Mouse (Mus musculus) liver, embryonic 13.5 days (tissue): ENCODE measurements around the gene Kansl2. TPM values are rescaled to one million over a fixed set of nuclear protein-coding genes. Genes with fewer than 3 reads are reported as not detected.
A peak's percentile ranks its signal among the peaks of the same experiment; 100 is the strongest.

ENCODE experiments used
- ATAC-seq: fragments of 200-750 bp; cut with Nextera tagmentation; 2 replicates; pipeline ENCODE4 v1.8.0; 2017; ENCODE audit warnings: low read depth, mild to moderate bottlenecking, moderate number of reproducible peaks, moderate library complexity
- DNase-seq: peaks from one replicate; pipeline ENCODE4 v3.0.0; 2022
- H3K27ac ChIP-seq: fragments of 300-500 bp; sonication (generic); 2 replicates; pipeline ENCODE4 v1.5.1; 2015; ENCODE audit warnings: moderate library complexity, mild to moderate bottlenecking, inconsistent platforms
- H3K27me3 ChIP-seq: fragments of 300-500 bp; sonication (generic); 2 replicates; pipeline ENCODE4 v1.6.1; 2015; ENCODE audit warnings: mild to moderate bottlenecking, inconsistent platforms
- H3K36me3 ChIP-seq: fragments of 300-500 bp; sonication (generic); 2 replicates; pipeline ENCODE4 v1.6.1; 2015; ENCODE audit warnings: mild to moderate bottlenecking, inconsistent platforms
- H3K4me1 ChIP-seq: fragments of 300-500 bp; sonication (generic); replicated peaks from 2 replicates; pipeline ENCODE4 v1.6.1; 2015; ENCODE audit warnings: inconsistent platforms
- H3K4me2 ChIP-seq: fragments of 300-500 bp; sonication (generic); 2 replicates; pipeline ENCODE4 v1.6.1; 2015; ENCODE audit warnings: inconsistent platforms, mild to moderate bottlenecking, moderate library complexity
- H3K4me3 ChIP-seq: fragments of 300-500 bp; sonication (generic); replicated peaks from 2 replicates; pipeline ENCODE4 v1.5.1; 2015; ENCODE audit warnings: mild to moderate bottlenecking, inconsistent platforms
- H3K9ac ChIP-seq: fragments of 300-500 bp; sonication (generic); 2 replicates; pipeline ENCODE4 v1.6.1; 2015; ENCODE audit warnings: mild to moderate bottlenecking, inconsistent platforms
- H3K9me3 ChIP-seq: fragments of 300-500 bp; sonication (generic); replicated peaks from 2 replicates; pipeline ENCODE4 v1.6.1; 2016; ENCODE audit warnings: inconsistent platforms
- WGBS: fragments of 180-500 bp; shearing (Covaris S2); methylation state at CpG from one replicate; pipeline ENCODE4 v1.1.7; 2015; ENCODE audit not compliant: insufficient replicate concordance; 5-methylcytosine and 5-hydroxymethylcytosine counted together
- polyA plus RNA-seq: library from polyadenylated mRNA; unstranded; fragments of >200 nt; fragmentation: Nextera tagmentation; extraction: Ambion mirVana; gene quantifications from 2 replicates; pipeline ENCODE4 v1.2.1, GENCODE M21; 2015

The Kansl2 gene
- polyA plus RNA-seq, 1 experiment from 2014 or later, result 49.7 TPM

DNA sequence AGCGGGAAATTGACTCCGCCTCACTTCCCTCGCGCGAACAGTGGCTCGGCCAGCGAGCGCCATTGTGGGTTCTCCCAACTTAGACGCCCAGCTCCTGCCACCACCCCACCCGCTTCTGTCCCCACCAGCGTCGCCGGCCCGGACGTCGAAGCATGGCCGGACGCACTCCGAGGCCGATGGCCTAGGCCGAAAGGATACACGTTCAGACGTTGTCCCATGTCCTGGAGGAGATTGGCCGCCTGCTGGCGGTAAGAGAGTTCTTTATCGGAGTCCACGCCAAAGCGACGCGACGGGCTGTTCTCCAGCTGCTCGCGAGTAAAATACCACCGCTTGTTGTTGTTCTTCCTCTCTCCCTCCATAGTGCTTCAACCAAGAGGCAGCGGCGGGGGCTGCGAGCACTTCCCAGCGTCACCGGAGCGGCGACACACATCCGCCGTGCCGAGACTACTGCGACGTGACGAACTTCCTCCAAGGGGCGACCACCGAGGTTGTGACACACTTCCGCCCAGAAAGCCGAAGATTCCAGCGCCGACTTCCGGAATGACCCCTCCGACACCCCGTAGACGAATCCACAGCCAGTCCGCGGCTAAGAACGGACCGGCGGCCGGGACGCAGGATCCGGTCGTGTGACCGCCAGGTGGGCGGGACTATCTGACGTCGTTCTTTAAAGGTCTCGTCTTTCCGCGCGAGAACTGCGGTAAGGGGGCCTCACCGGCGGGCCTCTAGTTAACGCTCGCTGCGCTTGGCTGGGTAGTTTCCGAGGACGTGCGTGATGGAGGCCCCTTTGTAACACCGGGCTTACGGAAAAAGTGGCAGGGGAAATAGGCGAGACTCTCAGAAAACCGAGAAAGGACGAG is 33.4 kb upstream of the Kansl2 start:
- WGBS, result under 1% methylated on average over 88 of the region's 88 CpGs

DNA sequence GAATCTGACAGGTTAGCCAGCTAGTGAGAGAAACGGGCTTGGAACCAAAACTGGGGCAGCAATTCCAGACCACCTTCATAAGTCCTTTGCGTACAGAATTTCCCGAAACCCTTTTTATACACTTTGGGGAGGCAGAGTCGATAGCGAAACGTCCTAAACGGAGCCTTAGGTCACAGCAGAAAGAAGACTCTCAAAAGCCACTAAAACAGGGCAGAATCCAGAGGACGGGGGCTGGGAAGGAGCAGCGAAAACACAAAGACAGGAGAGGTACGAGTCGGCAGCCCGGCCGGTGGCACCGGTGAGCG is 32.9 kb upstream of the Kansl2 start:
- no peak for ATAC-seq
- peaks cover 40% of the 10 kb centered on the region for H3K36me3 ChIP-seq
- H3K27ac ChIP-seq, result peak overlapping the region; percentile 99
- H3K4me2 ChIP-seq, result peak overlapping the region; percentile 82
- peak overlapping the region; percentile 93 for H3K4me3 ChIP-seq
- no peak for DNase-seq
- H3K9me3 ChIP-seq, result no peaks in the 10 kb centered on the region
- peak overlapping the region; percentile 95 for H3K9ac ChIP-seq
- WGBS, result under 1% methylated on average over 15 of the region's 15 CpGs
- H3K27me3 ChIP-seq, result no peaks in the 10 kb centered on the region
- H3K4me1 ChIP-seq, result peaks cover 47% of the 10 kb centered on the region

More for the DNA sequence above, 33.4 kb upstream of the Kansl2 start:
- H3K36me3 ChIP-seq, result peaks cover 35% of the 10 kb centered on the region
- H3K27me3 ChIP-seq, result no peaks in the 10 kb centered on the region
- H3K9ac ChIP-seq, result peak overlapping the region; percentile 95
- H3K4me2 ChIP-seq, result peak overlapping the region; percentile 87
- peaks cover 46% of the 10 kb centered on the region for H3K4me1 ChIP-seq
- DNase-seq, result peak; percentile 99
- H3K9me3 ChIP-seq, result no peaks in the 10 kb centered on the region
- peak; percentile 93 for ATAC-seq
- H3K4me3 ChIP-seq, result peak overlapping the region; percentile 93
- peak overlapping the region; percentile 99 for H3K27ac ChIP-seq

DNA sequence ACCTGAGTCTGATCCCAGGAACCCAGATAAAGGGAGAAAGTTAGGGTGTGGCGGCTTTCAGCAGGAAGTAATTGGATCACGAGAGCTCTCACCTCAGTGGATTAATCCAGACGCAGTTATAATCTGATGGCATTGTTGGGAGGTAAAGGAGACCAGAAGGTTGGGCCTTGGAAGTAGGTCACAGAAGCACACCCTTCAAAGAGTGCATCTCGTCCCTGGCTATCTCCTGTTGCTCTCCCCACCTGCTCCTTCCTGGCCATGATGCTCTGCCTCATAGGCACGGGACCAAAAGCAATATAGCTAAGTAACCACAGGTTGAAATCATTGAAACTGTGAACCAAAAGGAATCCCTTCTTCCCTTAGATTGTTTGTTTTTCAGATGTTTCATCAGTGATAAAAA is 23.1 kb upstream of the Kansl2 start:
- H3K27ac ChIP-seq, result no peak overlapping the region
- H3K9ac ChIP-seq, result no peak overlapping the region
- H3K27me3 ChIP-seq, result no peaks in the 10 kb centered on the region
- H3K4me2 ChIP-seq, result no peak overlapping the region
- H3K4me1 ChIP-seq, result peaks cover 3% of the 10 kb centered on the region; the same call in 1 of the 2 replicates
- peaks cover 85% of the 10 kb centered on the region for H3K36me3 ChIP-seq
- no peaks in the 10 kb centered on the region for H3K9me3 ChIP-seq
- WGBS, result 84% methylated on average over 5 of the region's 5 CpGs
- DNase-seq, result no peak
- ATAC-seq, result no peak
- H3K4me3 ChIP-seq, result no peak overlapping the region

DNA sequence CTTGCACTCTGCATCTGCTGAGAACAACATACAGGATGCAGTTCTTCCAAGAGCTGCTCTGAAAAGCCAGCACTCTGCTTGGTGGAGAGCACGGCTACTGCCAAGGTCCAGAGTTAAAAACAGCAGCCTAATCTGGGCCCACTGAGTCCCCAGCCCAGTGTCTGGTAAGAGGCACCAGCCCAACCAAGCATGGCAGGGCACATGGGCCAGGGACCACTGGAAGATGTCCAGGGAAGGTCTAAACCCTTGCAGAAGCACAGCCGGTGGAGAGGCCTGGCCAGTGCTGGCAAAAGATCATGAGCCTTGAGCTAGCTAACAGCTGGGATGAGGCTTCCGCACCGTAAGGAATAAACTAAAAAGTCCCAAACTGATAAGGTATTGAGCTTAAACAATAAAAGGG is 21.8 kb upstream of the Kansl2 start:
- no peaks in the 10 kb centered on the region for H3K9me3 ChIP-seq
- no peaks in the 10 kb centered on the region for H3K27me3 ChIP-seq
- no peak overlapping the region for H3K4me2 ChIP-seq
- no peak overlapping the region for H3K4me3 ChIP-seq
- no peaks in the 10 kb centered on the region for H3K4me1 ChIP-seq
- no peak overlapping the region for H3K27ac ChIP-seq
- ATAC-seq (no peak), DNase-seq (no peak)
- peaks cover 89% of the 10 kb centered on the region for H3K36me3 ChIP-seq
- no peak overlapping the region for H3K9ac ChIP-seq
- WGBS, result 91% methylated on average over 4 of the region's 4 CpGs

DNA sequence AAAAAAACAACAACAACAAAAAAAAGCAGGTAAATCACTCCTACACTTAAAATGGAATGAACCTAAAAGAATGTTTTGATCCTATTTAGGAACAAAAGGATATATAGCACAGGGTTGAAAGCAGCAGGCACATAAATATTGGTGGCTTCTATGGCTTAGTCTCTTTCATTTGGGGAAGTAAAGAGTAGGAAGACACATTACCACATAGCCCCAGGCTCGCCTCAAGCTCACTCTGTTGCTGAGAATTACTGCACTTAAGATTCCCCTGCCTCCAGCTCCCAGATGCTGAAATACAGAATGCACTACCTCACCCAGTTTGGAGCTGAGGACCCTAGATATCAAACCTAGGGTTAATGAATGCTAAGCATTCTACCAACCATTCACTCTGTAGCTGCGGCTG is 18.7 kb upstream of the Kansl2 start:
- Histone ChIP-seq H3K27ac (no peak overlapping the region), H3K9ac (no peak overlapping the region), H3K4me1 (no peaks in the 10 kb centered on the region), H3K4me2 (no peak overlapping the region), H3K36me3 (peaks cover 91% of the 10 kb centered on the region), H3K9me3 (no peaks in the 10 kb centered on the region), H3K27me3 (no peaks in the 10 kb centered on the region), H3K4me3 (no peak overlapping the region)
- WGBS, result 81% methylated on average over 2 of the region's 2 CpGs
- DNase-seq (no peak), ATAC-seq (no peak)

DNA sequence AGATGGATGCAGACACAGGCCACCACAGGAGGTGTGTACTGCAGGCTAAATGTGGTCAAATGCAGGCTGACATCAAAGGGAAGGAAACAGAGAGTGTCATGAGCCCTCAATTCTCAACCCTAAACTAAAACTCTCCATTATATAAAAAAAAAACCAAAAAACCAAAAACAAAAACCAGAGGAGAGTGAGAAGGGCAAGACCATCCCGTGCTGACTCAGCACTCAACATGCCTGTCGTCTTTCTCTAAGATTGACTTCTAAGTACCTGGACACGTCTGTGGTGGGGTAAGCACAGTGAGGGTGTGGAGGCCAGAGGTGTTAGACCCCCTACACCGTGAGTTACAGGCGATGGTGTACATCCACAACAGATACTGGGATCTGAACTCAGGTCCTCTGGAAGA is 12.8 kb upstream of the Kansl2 start:
- ATAC-seq (no peak), DNase-seq (no peak)
- 84% methylated on average over 5 of the region's 5 CpGs for WGBS
- H3K36me3 ChIP-seq, result peaks cover 97% of the 10 kb centered on the region
- H3K9me3 ChIP-seq, result no peaks in the 10 kb centered on the region
- no peak overlapping the region for H3K4me3 ChIP-seq
- H3K4me2 ChIP-seq, result no peak overlapping the region
- peaks cover 4% of the 10 kb centered on the region; the same call in 1 of the 2 replicates for H3K4me1 ChIP-seq
- H3K27ac ChIP-seq, result no peak overlapping the region
- no peak overlapping the region for H3K9ac ChIP-seq
- H3K27me3 ChIP-seq, result no peaks in the 10 kb centered on the region

DNA sequence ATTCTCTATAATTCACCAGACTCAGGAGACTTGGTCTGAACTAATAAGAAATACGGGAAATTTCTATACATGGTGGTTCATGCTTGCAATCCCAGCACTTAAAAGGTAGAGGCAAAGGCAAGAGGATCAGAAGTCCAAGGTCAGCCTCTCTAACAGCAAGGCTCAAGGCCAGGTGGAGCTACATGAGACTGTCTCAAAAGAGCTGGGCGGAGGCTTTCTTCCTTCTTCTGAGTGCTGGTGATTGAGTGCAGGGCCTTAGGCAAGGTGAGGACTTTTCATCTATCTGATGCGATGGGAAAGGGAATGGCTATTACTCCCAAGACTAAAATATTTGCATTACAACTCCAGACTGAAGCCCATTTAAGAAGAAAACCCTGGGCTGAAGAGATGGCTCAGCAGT is 11.1 kb upstream of the Kansl2 start:
- no peak for ATAC-seq
- no peak overlapping the region for H3K9ac ChIP-seq
- no peak overlapping the region for H3K4me2 ChIP-seq
- WGBS, result 92% methylated on average over 3 of the region's 3 CpGs
- H3K4me3 ChIP-seq, result no peak overlapping the region
- no peak overlapping the region for H3K27ac ChIP-seq
- peaks cover 95% of the 10 kb centered on the region for H3K36me3 ChIP-seq
- H3K4me1 ChIP-seq, result peaks cover 12% of the 10 kb centered on the region; the same call in 1 of the 2 replicates
- H3K27me3 ChIP-seq, result no peaks in the 10 kb centered on the region
- no peak for DNase-seq
- H3K9me3 ChIP-seq, result no peaks in the 10 kb centered on the region

DNA sequence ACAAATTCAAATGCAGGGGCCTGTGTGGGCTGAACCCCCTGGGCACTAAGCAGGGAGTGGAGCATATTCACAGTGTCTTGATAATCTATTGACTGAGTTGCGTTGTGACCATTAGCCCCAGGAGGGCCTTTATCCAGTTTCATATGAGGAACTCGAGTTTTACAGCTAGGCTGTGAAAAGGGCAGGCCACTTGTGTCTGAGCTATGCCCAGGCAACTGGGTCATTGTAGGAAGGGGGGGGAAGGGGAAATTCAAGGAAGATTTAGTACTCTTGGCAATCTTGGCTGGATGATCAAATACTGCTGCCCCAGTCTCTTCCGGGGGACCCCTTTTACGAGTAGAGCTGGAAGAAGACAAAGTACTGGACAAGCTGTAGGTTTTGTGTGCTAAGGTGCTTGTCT is 9.3 kb upstream of the Kansl2 start:
- no peak overlapping the region for H3K27ac ChIP-seq
- no peaks in the 10 kb centered on the region for H3K9me3 ChIP-seq
- H3K36me3 ChIP-seq, result peaks cover 87% of the 10 kb centered on the region
- H3K4me1 ChIP-seq, result peaks cover 12% of the 10 kb centered on the region; the same call in 1 of the 2 replicates
- 88% methylated on average over 4 of the region's 4 CpGs for WGBS
- ATAC-seq, result no peak
- no peak overlapping the region for H3K4me3 ChIP-seq
- H3K9ac ChIP-seq, result no peak overlapping the region
- H3K27me3 ChIP-seq, result no peaks in the 10 kb centered on the region
- DNase-seq, result no peak
- H3K4me2 ChIP-seq, result no peak overlapping the region

DNA sequence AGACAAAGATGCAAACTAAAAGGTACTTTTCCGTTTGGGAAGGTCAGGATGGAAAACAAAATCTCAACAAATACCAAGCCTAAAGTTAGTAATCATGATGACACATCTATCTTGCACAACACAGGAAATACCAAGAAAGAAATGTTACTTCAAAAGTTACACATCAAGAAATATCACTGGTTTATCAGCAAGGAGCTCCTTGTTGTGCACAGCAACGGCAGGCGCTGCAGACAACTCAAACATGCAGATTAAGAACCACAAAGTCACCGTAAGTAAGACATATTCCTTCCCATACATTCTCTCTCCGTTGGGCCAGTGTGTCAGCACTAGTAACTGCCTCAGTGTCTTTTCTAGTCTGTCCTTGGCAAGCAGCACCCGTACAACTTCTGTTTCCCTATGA is 7.0 kb upstream of the Kansl2 start:
- peaks cover 12% of the 10 kb centered on the region; the same call in 1 of the 2 replicates for H3K4me1 ChIP-seq
- no peak overlapping the region for H3K9ac ChIP-seq
- H3K36me3 ChIP-seq, result peaks cover 66% of the 10 kb centered on the region
- WGBS, result 40% methylated on average over 6 of the region's 6 CpGs
- no peaks in the 10 kb centered on the region for H3K27me3 ChIP-seq
- no peaks in the 10 kb centered on the region for H3K9me3 ChIP-seq
- no peak for ATAC-seq
- H3K4me3 ChIP-seq, result no peak overlapping the region
- no peak for DNase-seq
- H3K27ac ChIP-seq, result no peak overlapping the region
- no peak overlapping the region for H3K4me2 ChIP-seq

DNA sequence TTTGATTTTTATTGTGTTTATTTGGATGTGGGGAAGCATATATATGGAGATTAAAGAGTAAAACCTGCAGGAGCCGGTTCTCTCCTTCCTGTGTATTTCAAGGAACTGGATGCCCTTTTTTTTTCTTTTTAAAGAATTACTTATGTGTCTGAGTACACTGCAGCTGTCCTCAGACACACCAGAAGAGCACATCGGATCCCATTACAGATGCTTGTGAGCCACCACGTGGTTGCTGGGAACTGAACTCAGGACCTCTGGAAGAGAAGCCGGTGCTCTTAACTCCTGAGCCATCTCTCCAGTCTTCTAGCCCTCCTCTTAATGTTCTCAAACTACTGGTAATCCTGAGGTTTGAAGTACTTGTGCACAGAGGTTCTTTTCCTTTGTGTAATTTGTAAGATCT is 3.9 kb upstream of the Kansl2 start:
- H3K36me3 ChIP-seq, result peaks cover 34% of the 10 kb centered on the region
- no peak overlapping the region for H3K4me3 ChIP-seq
- H3K27me3 ChIP-seq, result no peaks in the 10 kb centered on the region
- H3K9me3 ChIP-seq, result no peaks in the 10 kb centered on the region
- DNase-seq, result no peak
- H3K9ac ChIP-seq, result no peak overlapping the region
- no peak overlapping the region for H3K4me2 ChIP-seq
- no peak overlapping the region for H3K27ac ChIP-seq
- H3K4me1 ChIP-seq, result peaks cover 23% of the 10 kb centered on the region
- no peak for ATAC-seq
- 72% methylated on average over 4 of the region's 4 CpGs for WGBS

DNA sequence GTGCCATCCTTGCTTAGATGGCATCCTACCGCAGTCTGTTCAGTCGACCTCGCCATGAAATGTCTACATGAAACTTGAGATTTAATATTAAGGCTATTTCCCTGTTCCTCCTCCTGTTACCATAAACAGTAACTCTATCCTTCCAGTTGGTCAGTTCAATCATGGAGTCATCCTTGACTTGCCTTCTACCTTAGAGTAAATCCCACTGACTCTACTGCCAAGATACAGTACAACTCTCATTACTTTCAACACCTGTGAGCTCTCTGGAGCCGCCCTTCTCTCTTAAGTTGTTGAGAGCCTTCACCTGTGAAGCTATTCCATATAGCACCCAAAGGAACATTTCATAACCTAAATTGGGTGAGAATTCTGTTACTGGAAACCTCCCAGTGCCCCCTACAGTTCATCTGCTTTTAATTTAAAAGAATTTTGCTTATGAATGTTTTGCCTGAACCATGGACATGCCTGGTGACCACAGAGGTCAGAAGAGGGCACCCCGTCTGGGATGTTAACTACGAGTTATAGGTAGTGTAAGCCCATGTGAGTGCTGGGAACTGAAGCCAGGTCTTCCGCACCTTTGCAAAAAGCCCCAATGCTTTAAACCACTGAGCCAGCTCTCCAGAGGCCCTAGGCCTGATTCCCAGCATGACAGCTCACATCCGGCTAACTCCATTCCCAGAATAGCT is 2.9 kb upstream of the Kansl2 start:
- DNase-seq (no peak), ATAC-seq (no peak)
- WGBS, result 81% methylated on average over 8 of the region's 8 CpGs
- no peaks in the 10 kb centered on the region for H3K27me3 ChIP-seq
- H3K4me1 ChIP-seq, result peaks cover 29% of the 10 kb centered on the region
- H3K36me3 ChIP-seq, result peaks cover 27% of the 10 kb centered on the region
- no peak overlapping the region for H3K4me2 ChIP-seq
- no peak overlapping the region for H3K9ac ChIP-seq
- H3K9me3 ChIP-seq, result no peaks in the 10 kb centered on the region
- no peak overlapping the region for H3K27ac ChIP-seq
- H3K4me3 ChIP-seq, result no peak overlapping the region
